Mouse (Mus musculus): ENCODE measurements around the gene Actl6a. TPM values are rescaled to one million over a fixed set of nuclear protein-coding genes. Genes with fewer than 3 reads are reported as not detected.
"Not testable (repeated sequence)": the region's sequence is repeated elsewhere in the genome, so short reads cannot be mapped to it uniquely, and the experiment has no call there.

The Actl6a gene
- 9.8 TPM in 1 of 2 replicates, not detected in the other for polyA plus RNA-seq (2012; ENCODE audit: insufficient read depth, low replicate concordance)

GRCm38 (mm10) chr3:32705647-32706348 lies at the start of gene Actl6a:
Actl6a (plus strand) TSS chr3:32706298.
- peak within 1 kb of the TSS; percentile 33 for H3K4me3 ChIP-seq (replicated peaks)
- H3K4me1 ChIP-seq, result peaks cover 11% of the 10 kb centered on the region; the same call in 1 of the 2 replicates
- H3K9me3 ChIP-seq; H3K27me3 ChIP-seq (replicated peaks); H3K36me3 ChIP-seq (replicated peaks; ENCODE audit: low read length): not testable (repeated sequence)

- Histone ChIP-seq H3K4me3 (replicated peaks) (peak overlapping the region; percentile 80), H3K9me3 (peaks cover 11% of the 10 kb centered on the region), H3K27me3 (replicated peaks) (no peaks in the 10 kb centered on the region), H3K36me3 (replicated peaks; ENCODE audit: low read length) (no peaks in the 10 kb centered on the region), H3K4me1 (peaks cover 39% of the 10 kb centered on the region)
- TF ChIP-seq FLI1 (IDR thresholded peaks at IDR 0.05; ENCODE audit: low read length), result no peak
- TF ChIP-seq GATA1 (IDR thresholded peaks at IDR 0.05; ENCODE audit: borderline replicate concordance, low read length), result no peak
Observed at GRCm38 (mm10) chr3:32656398-32656994, 49.6 kb upstream of the Actl6a start.

- Histone ChIP-seq H3K4me3 (replicated peaks) (no peak overlapping the region), H3K27me3 (replicated peaks) (no peaks in the 10 kb centered on the region), H3K9me3 (no peaks in the 10 kb centered on the region), H3K36me3 (replicated peaks; ENCODE audit: low read length) (no peaks in the 10 kb centered on the region), H3K4me1 (peaks cover 39% of the 10 kb centered on the region)
- TF ChIP-seq FLI1 (IDR thresholded peaks at IDR 0.05; ENCODE audit: low read length) (no peak), GATA1 (IDR thresholded peaks at IDR 0.05; ENCODE audit: borderline replicate concordance, low read length) (no peak)
Observed at GRCm38 (mm10) chr3:32658401-32658800, 47.7 kb upstream of the Actl6a start.

- H3K27me3 ChIP-seq (replicated peaks), result no peaks in the 10 kb centered on the region
- no peaks in the 10 kb centered on the region for H3K36me3 ChIP-seq (replicated peaks; ENCODE audit: low read length)
- TF ChIP-seq FLI1 (IDR thresholded peaks at IDR 0.05; ENCODE audit: low read length) (no peak), GATA1 (IDR thresholded peaks at IDR 0.05; ENCODE audit: borderline replicate concordance, low read length) (no peak)
- H3K4me1 ChIP-seq, result peaks cover 39% of the 10 kb centered on the region
- H3K4me3 ChIP-seq (replicated peaks), result no peak overlapping the region
- no peaks in the 10 kb centered on the region for H3K9me3 ChIP-seq
Observed at GRCm38 (mm10) chr3:32658821-32659220, 47.3 kb upstream of the Actl6a start.

GRCm38 (mm10) chr3:32659506-32659905 lies 46.6 kb upstream of the Actl6a start:
- H3K4me3 ChIP-seq (replicated peaks), result no peak overlapping the region
- TF ChIP-seq GATA1 (IDR thresholded peaks at IDR 0.05; ENCODE audit: borderline replicate concordance, low read length), result no peak
- no peak for TF ChIP-seq FLI1 (IDR thresholded peaks at IDR 0.05; ENCODE audit: low read length)
- peaks cover 39% of the 10 kb centered on the region for H3K4me1 ChIP-seq

GRCm38 (mm10) chr3:32660276-32660675 lies 45.8 kb upstream of the Actl6a start:
- no peaks in the 10 kb centered on the region for H3K9me3 ChIP-seq

More at GRCm38 (mm10) chr3:32659506-32659905, 46.6 kb upstream of the Actl6a start:
- no peaks in the 10 kb centered on the region for H3K36me3 ChIP-seq (replicated peaks; ENCODE audit: low read length)
- H3K9me3 ChIP-seq, result no peaks in the 10 kb centered on the region
- H3K27me3 ChIP-seq (replicated peaks), result no peaks in the 10 kb centered on the region

GRCm38 (mm10) chr3:32660831-32661555 lies 45.1 kb upstream of the Actl6a start:
- no peaks in the 10 kb centered on the region for H3K36me3 ChIP-seq (replicated peaks; ENCODE audit: low read length)
- TF ChIP-seq GATA1 (IDR thresholded peaks at IDR 0.05; ENCODE audit: borderline replicate concordance, low read length) (no peak), FLI1 (IDR thresholded peaks at IDR 0.05; ENCODE audit: low read length) (no peak)
- H3K27me3 ChIP-seq (replicated peaks), result no peaks in the 10 kb centered on the region
- peaks cover 31% of the 10 kb centered on the region for H3K4me1 ChIP-seq
- no peaks in the 10 kb centered on the region for H3K9me3 ChIP-seq
- no peak overlapping the region for H3K4me3 ChIP-seq (replicated peaks)

More at GRCm38 (mm10) chr3:32660276-32660675, 45.8 kb upstream of the Actl6a start:
- no peak for TF ChIP-seq FLI1 (IDR thresholded peaks at IDR 0.05; ENCODE audit: low read length)
- TF ChIP-seq GATA1 (IDR thresholded peaks at IDR 0.05; ENCODE audit: borderline replicate concordance, low read length), result no peak
- no peak overlapping the region for H3K4me3 ChIP-seq (replicated peaks)
- H3K4me1 ChIP-seq, result peaks cover 38% of the 10 kb centered on the region
- no peaks in the 10 kb centered on the region for H3K36me3 ChIP-seq (replicated peaks; ENCODE audit: low read length)
- H3K27me3 ChIP-seq (replicated peaks), result no peaks in the 10 kb centered on the region

- no peaks in the 10 kb centered on the region for H3K9me3 ChIP-seq
- no peaks in the 10 kb centered on the region for H3K36me3 ChIP-seq (replicated peaks; ENCODE audit: low read length)
- H3K4me3 ChIP-seq (replicated peaks), result no peak overlapping the region
- H3K27me3 ChIP-seq (replicated peaks), result no peaks in the 10 kb centered on the region
- TF ChIP-seq GATA1 (IDR thresholded peaks at IDR 0.05; ENCODE audit: borderline replicate concordance, low read length) (no peak), FLI1 (IDR thresholded peaks at IDR 0.05; ENCODE audit: low read length) (no peak)
- peaks cover 25% of the 10 kb centered on the region for H3K4me1 ChIP-seq
Observed at GRCm38 (mm10) chr3:32661556-32661930, 44.6 kb upstream of the Actl6a start.

- Histone ChIP-seq H3K27me3 (replicated peaks) (no peaks in the 10 kb centered on the region), H3K4me1 (peaks cover 17% of the 10 kb centered on the region), H3K36me3 (replicated peaks; ENCODE audit: low read length) (no peaks in the 10 kb centered on the region), H3K4me3 (replicated peaks) (no peak overlapping the region), H3K9me3 (no peaks in the 10 kb centered on the region)
- TF ChIP-seq GATA1 (IDR thresholded peaks at IDR 0.05; ENCODE audit: borderline replicate concordance, low read length), result no peak
- no peak for TF ChIP-seq FLI1 (IDR thresholded peaks at IDR 0.05; ENCODE audit: low read length)
Observed at GRCm38 (mm10) chr3:32668256-32668959, 37.7 kb upstream of the Actl6a start.

All from megakaryocyte, embryonic 14.5 days (primary cell).